Mouse (Mus musculus): Measurements from ENCODE around the gene Churc1.
"Not testable (repeated sequence)": the region's sequence is repeated elsewhere in the genome, so short reads cannot be mapped to it uniquely, and the experiment has no call there.

Churc1 gene

GRCm38 (mm10) chr12:76765354-76765851 lies at the start of gene Churc1, which contains the start of gene Fntb:
Gene Churc1, plus strand, starts transcription at chr12:76765538.
Gene Fntb, plus strand, starts transcription at chr12:76765589.
- peak; percentile 98 for DNase-seq (ENCODE audit: low read depth)

GRCm38 (mm10) chr12:76718384-76718783 lies 47.0 kb upstream of the Churc1 start:
- DNase-seq (ENCODE audit: low read depth) = no peak

DNA sequence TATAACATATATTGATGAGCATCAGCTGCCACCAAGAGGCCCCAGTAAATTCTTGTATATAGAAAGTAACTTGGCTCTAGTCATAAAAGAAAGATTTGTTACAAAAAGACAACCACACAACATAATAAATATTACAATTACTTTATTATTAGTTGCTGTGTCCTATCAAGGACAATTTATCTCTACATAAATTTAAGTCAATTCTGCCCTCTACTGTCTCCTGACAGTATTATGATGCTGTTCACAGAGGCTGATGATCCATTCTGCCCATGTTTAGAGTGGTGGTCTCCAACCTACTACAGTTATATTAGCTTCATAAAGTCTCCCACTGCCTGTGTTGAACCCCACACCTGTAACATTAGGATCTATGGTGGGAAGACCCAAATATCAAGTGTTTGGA lies 44.8 kb upstream of the Churc1 start:
- peak; percentile 10 for DNase-seq (ENCODE audit: low read depth)

DNA sequence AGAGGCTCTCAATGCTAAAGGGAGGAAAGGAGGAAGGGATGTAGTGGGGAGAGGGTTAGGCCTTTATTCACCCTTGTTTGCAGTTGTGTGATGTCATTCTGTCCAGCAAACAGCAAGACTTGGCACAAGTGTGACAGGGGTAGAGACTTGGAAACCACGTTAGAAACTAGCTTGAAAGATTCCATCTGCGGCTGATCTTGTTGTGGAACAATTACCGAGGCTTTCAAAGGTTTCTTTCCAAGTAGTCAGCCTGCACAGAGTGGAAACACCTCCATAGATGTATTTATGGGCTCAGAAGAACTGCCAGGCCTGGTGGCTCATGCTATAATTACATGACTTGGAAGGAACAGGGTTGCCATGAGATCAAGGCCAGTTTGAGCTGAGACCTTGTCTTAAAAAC lies 43.3 kb upstream of the Churc1 start:
- DNase-seq (ENCODE audit: low read depth) = no peak

DNA sequence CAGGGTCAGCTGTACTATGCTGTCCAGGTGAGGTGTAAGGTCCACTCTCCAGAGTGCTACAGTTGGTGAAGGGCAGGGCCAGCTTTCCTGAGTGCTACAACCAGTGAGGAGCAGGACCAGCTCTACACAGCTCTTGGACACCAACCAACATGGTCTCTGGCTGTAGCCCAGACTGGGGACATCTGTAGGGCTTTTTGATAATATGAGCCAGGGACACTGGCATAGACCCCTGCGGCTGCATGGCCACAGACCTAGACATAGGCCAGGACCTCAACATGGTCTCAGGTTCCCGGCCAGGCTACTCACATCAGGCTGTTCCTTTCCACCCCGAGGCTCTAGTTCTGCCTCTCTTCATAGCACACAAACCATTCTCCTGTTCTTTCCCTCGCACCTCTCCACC lies 37.4 kb upstream of the Churc1 start:
- no peak for DNase-seq (ENCODE audit: low read depth)

- DNase-seq (ENCODE audit: low read depth) = no peak
These were observed 14.4 kb upstream of the Churc1 start for GRCm38 (mm10) chr12:76750866-76751459.

- DNase-seq (ENCODE audit: low read depth) = peak; percentile 41
These were observed 12.6 kb upstream of the Churc1 start for GRCm38 (mm10) chr12:76752652-76753318.

GRCm38 (mm10) chr12:76765901-76766630 lies 728 bp downstream of the Churc1 start:
- no peak for DNase-seq (ENCODE audit: low read depth)

DNA sequence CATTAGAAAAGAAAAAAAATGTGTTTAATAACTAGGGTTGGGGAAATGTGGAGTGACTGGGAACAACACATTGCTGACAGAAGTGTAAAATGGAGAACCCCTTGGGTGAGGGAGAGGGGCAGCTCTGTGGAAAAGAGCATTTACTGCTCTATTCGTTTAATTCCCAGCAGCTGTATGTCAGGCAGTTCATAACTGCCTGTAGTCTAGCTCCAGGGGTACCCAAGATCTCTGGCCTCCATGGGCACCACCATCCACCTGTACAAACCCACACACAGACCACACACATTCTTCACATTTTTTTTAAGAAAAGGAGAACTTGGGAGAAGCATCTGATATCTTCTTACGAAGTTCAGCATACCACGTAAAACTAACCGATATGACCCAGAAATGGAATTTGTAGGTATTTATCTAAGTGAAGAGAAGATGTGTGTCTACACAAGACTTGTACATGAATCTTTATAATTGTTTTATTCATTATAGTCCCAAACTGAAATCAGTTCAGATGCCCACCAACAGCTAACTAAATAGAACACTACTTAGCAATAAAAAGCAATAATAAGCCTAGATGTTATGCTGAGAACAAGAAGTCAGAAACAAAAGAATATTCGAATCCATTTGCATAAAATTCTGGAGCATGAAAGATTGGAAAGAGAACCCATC lies 5.6 kb downstream of the Churc1 start:
- no peak for DNase-seq (ENCODE audit: low read depth)

- no peak for DNase-seq (ENCODE audit: low read depth)
These were observed 6.2 kb downstream of the Churc1 start for GRCm38 (mm10) chr12:76771540-76771939.

DNA sequence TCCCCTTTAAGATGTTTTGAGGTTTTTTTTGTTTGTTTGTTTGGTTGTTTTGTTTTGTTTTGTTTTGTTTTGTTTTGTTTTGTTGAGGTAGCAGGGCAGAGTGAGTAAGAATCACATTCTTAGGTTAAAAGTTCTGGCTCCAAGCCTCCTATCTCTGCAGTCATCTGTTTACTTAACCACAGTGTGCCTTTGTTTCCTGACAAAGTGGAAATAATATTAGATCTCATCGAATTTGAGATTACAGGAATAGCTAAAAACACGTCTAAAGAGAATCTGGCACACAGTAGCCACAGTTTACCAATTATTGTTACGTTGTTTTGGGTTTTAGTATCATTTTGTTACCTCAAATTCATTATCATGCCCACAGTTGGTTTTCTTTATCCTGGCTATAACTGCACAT lies 9.3 kb downstream of the Churc1 start:
- DNase-seq (ENCODE audit: low read depth) = peak; percentile 42

DNA sequence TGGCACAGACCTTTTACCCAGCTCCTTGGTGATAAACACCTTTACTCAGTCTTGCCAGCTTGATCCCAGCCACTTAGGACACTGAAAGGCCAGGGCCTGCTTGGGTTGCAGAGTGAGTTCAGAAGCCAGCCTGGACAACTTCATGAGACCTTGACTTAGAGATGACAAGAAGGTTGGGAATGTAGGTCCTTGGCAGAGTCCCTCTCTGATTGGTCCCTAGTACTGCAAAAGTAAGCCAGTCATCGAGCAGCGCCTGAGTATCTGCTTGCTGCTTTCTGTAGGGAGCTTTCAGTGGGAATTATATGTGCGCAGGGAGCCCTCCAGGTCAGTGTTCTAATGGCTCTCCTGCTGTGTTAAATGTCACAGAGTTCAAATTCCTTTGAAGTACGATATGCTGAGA lies 9.8 kb downstream of the Churc1 start:
- no peak for DNase-seq (ENCODE audit: low read depth)

GRCm38 (mm10) chr12:76776898-76777297 lies 11.6 kb downstream of the Churc1 start:
- no peak for DNase-seq (ENCODE audit: low read depth)

DNA sequence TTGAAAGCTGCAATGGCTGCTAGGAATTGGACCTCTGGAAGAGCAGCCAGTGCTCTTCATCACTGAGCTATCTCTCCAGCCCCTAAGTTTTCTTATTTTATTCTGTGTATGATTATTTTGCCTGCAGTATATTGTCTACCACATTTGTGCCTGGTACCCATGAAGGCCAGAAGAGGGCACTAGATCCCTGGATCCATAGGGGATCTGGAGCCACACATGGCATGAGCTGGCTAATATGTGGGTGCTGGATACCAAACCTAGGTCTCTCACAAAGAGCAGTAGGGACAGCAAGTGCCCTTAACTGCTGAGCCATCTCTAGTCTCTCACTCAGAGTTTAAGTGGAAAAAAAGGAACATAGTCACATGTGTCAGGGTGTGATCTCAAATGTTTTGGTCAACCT lies 12.5 kb downstream of the Churc1 start:
- no peak for DNase-seq (ENCODE audit: low read depth)

GRCm38 (mm10) chr12:76778305-76779083 lies 13.2 kb downstream of the Churc1 start:
- peak; percentile 40 for DNase-seq (ENCODE audit: low read depth)

GRCm38 (mm10) chr12:76779951-76780350 lies 14.6 kb downstream of the Churc1 start:
- no peak for DNase-seq (ENCODE audit: low read depth)

- DNase-seq (ENCODE audit: low read depth) = no peak
These were observed 15.5 kb downstream of the Churc1 start for GRCm38 (mm10) chr12:76780639-76781468.

DNA sequence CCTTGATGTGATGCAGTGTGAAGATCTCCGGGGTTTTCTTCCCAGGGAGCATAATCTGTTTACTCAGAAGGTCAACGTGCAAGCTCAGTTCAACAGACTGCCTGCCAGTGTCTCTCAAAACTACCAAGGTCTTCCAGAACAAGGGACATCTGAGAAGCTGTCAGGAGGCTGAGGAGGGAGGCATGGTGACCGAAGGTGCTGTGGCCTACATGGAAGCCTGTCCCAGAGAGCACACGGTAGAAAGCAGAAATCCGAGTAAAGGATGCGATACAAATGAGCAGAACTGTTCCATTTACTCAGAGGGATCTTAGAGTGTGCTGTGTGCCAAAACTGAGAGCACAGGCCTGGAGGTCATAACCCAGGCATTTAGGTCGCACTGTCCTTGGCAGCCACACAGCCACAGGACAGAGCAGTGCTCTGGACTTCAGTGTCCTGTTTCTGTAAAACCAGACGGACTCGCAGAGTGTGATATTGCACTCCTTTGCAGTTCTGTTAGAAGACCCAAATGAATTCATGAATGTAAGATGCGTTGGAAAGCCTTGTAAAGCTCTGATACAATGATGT lies 18.8 kb downstream of the Churc1 start:
- no peak for DNase-seq (ENCODE audit: low read depth)

DNA sequence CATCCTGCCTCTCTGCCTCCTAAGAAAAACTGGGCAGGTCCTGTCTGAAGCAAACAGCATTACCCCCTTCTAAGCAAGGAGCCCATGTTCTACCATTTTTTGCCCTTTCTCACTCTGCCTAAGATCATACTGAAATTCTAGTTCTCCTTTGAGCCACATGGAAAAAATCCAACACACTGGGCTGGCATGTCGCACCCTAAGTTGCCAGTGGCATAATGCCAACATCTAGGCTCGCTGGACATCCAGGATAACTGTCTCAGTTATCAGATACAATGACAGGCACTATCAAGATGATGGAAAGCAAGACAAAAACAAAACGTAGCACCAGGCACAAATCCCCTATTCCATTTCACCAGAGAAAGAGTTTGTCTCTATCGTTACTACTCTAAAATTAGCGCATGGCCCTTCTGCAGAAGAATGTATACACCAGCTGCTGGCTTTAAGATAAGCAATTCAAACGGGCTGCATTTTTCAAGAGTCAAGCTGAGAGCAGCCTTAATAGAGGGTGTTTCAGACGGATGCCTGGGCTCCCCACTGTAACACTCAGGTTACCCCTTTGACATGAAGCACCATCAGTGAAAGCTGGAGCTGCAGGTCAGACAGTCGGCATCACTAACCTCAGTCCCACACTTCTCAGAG lies 25.2 kb downstream of the Churc1 start:
- DNase-seq (ENCODE audit: low read depth) = no peak

GRCm38 (mm10) chr12:76792540-76792939 lies 27.2 kb downstream of the Churc1 start:
- not testable (repeated sequence) for DNase-seq (ENCODE audit: low read depth)

Measured in 416B (cell line).